Mouse (Mus musculus): ENCODE results near the gene Nrip3. TPM values are rescaled to one million over a fixed set of nuclear protein-coding genes. Genes with fewer than 3 reads are reported as not detected.

The Nrip3 gene
- polyA plus RNA-seq, 1 experiment from 2014 or later, result 0.30 TPM

DNA sequence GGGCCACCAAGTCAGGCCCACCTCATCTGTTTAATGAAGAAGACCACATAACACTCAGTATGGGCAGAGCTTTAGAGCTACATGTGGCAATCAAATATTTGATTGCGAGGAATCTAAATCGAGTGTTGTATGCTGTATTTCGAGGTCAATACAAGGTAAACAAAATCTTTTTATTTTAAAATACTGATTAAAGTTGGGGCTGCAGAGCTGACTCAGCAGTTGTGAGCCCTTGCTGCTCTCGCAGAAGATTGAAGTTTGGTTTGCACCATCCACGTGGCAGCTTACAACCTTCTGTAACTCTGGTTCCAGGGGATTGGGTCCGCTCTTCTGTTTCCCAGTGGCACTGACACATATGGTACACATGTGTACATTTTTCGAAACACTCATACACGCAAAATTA, 27.8 kb downstream of the Nrip3 start:
- Histone ChIP-seq H3K4me3 (ENCODE audit: low read depth, low read length) (no peak overlapping the region), H3K36me3 (ENCODE audit: control insufficient read depth, insufficient read depth, low read length) (no peaks in the 10 kb centered on the region), H3K4me1 (replicated peaks; ENCODE audit: control insufficient read depth, insufficient read depth, low read length) (peaks cover 5% of the 10 kb centered on the region), H3K27me3 (replicated peaks; ENCODE audit: control insufficient read depth, insufficient read depth, low read length) (no peaks in the 10 kb centered on the region), H3K9me3 (ENCODE audit: control insufficient read depth, low read length) (no peaks in the 10 kb centered on the region), H3K27ac (ENCODE audit: low read depth) (no peak overlapping the region), H3K9ac (ENCODE audit: low read length) (no peak overlapping the region), H3K4me2 (ENCODE audit: low read length) (no peak overlapping the region)
- ATAC-seq (replicated peaks; ENCODE audit: low FRiP score, low TSS enrichment, low read depth) (no peak), DNase-seq (ENCODE audit: low spot score) (no peak)
- 91% methylated on average over 8 of the region's 8 CpGs for WGBS

- Histone ChIP-seq H3K27me3 (replicated peaks; ENCODE audit: control insufficient read depth, insufficient read depth, low read length) (no peaks in the 10 kb centered on the region), H3K4me1 (replicated peaks; ENCODE audit: control insufficient read depth, insufficient read depth, low read length) (peaks cover 5% of the 10 kb centered on the region), H3K4me2 (ENCODE audit: low read length) (peak within 1 kb of the TSS; percentile 90), H3K27ac (ENCODE audit: low read depth) (peak within 1 kb of the TSS; percentile 78), H3K4me3 (ENCODE audit: low read depth, low read length) (peak within 1 kb of the TSS; percentile 85), H3K9me3 (ENCODE audit: control insufficient read depth, low read length) (no peaks in the 10 kb centered on the region), H3K9ac (ENCODE audit: low read length) (peak within 1 kb of the TSS; percentile 88), H3K36me3 (ENCODE audit: control insufficient read depth, insufficient read depth, low read length) (no peaks in the 10 kb centered on the region)
- under 1% methylated on average over 73 of the region's 74 CpGs for WGBS
- ATAC-seq (replicated peaks; ENCODE audit: low FRiP score, low TSS enrichment, low read depth) (peak; percentile 88), DNase-seq (ENCODE audit: low spot score) (peak; percentile 87)
Observed at GRCm38 (mm10) chr7:109752008-109752925, 29.6 kb downstream of the Nrip3 start, which contains the start of gene Tmem9b. Tmem9b (minus strand) TSS chr7:109752875.

DNA sequence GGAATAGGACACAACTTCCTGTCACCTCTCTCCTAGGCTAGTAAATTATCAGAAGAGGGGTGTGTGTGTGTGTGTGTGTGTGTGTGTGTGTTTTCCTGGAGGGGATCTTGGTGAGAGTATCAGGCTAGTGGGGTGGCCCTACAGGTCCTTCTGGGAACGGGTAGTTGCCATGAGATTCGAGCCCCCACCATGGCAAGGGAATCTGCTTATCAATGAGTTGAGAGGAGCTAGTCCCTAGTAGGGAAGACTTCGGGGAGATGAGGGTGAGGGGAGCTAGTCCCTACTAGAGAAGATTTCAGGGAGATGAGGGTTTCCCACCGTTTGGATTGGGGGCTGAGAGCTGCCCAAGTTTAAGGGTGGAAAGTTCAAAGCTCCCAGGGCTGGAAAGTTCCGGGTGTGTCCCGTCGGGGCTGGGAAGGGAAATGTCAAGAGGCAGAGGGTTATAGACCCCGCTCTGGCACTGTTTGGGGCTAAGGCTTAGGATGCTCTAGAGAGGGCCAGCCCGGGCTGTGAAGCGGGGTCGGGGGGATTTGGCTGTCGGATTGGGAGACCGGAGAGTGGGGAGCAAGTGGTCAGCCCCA, 30.3 kb downstream of the Nrip3 start:
- H3K9ac ChIP-seq (ENCODE audit: low read length), result peak overlapping the region; percentile 88
- H3K36me3 ChIP-seq (ENCODE audit: control insufficient read depth, insufficient read depth, low read length), result no peaks in the 10 kb centered on the region
- H3K9me3 ChIP-seq (ENCODE audit: control insufficient read depth, low read length), result no peaks in the 10 kb centered on the region
- H3K4me2 ChIP-seq (ENCODE audit: low read length), result peak overlapping the region; percentile 90
- DNase-seq (ENCODE audit: low spot score) (no peak), ATAC-seq (replicated peaks; ENCODE audit: low FRiP score, low TSS enrichment, low read depth) (no peak; the same call in none of the 2 replicates)
- peak overlapping the region; percentile 78 for H3K27ac ChIP-seq (ENCODE audit: low read depth)
- H3K4me1 ChIP-seq (replicated peaks; ENCODE audit: control insufficient read depth, insufficient read depth, low read length), result peaks cover 5% of the 10 kb centered on the region
- no peaks in the 10 kb centered on the region for H3K27me3 ChIP-seq (replicated peaks; ENCODE audit: control insufficient read depth, insufficient read depth, low read length)
- peak overlapping the region; percentile 85 for H3K4me3 ChIP-seq (ENCODE audit: low read depth, low read length)
- WGBS, result 2% methylated on average over 13 of the region's 13 CpGs

DNA sequence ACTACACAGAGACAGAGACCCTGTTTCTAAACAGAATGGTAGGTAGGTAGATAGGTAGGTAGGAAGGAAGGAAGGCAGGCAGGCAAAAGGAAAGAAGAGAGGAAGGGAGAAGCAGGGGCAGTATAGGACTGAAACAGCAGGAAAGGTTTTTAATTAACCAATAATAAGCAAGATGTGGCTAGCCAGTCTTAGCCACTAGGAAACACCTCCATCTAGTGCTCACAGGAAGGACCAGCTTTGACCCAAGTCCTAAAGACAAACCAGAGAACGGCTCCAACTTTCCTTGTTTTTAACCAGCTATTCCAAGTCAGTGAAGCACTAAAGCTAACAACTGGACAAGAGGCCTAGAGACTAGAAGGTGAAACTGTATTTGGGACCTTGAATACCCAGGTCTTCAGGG, 34.1 kb downstream of the Nrip3 start:
- Histone ChIP-seq H3K36me3 (ENCODE audit: control insufficient read depth, insufficient read depth, low read length) (peaks cover 21% of the 10 kb centered on the region), H3K4me3 (ENCODE audit: low read depth, low read length) (no peak overlapping the region), H3K9ac (ENCODE audit: low read length) (no peak overlapping the region), H3K4me1 (replicated peaks; ENCODE audit: control insufficient read depth, insufficient read depth, low read length) (peaks cover under 1% of the 10 kb centered on the region), H3K9me3 (ENCODE audit: control insufficient read depth, low read length) (no peaks in the 10 kb centered on the region), H3K27ac (ENCODE audit: low read depth) (no peak overlapping the region), H3K27me3 (replicated peaks; ENCODE audit: control insufficient read depth, insufficient read depth, low read length) (no peaks in the 10 kb centered on the region), H3K4me2 (ENCODE audit: low read length) (no peak overlapping the region)
- ATAC-seq (replicated peaks; ENCODE audit: low FRiP score, low TSS enrichment, low read depth), result no peak
- DNase-seq (ENCODE audit: low spot score), result no peak
- 50% methylated on average over 1 of the region's 1 CpGs for WGBS

DNA sequence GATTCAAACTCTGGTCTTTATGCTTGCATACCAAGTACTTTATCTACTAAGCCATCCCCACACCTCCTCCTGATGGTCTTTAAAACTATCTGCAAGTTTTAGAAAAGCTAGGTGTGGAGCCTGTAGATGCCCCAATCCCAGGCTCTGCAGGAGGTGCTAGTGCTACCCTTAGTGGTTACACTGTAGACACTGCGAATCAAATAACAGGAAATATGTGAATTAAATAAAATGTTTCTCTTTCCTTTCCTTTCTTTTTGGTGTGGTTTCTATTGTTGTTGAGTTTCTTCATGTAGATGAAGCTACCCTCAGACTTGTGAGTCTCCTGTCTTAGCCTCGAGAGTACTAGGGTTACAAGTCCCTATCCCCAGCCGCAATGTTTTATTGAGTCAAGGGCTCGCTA, 40.1 kb downstream of the Nrip3 start:
- Histone ChIP-seq H3K36me3 (ENCODE audit: control insufficient read depth, insufficient read depth, low read length) (peaks cover 32% of the 10 kb centered on the region), H3K4me3 (ENCODE audit: low read depth, low read length) (no peak overlapping the region), H3K4me1 (replicated peaks; ENCODE audit: control insufficient read depth, insufficient read depth, low read length) (peaks cover 3% of the 10 kb centered on the region; the same call in 1 of the 2 replicates), H3K27me3 (replicated peaks; ENCODE audit: control insufficient read depth, insufficient read depth, low read length) (no peaks in the 10 kb centered on the region), H3K9me3 (ENCODE audit: control insufficient read depth, low read length) (no peaks in the 10 kb centered on the region), H3K4me2 (ENCODE audit: low read length) (no peak overlapping the region), H3K27ac (ENCODE audit: low read depth) (no peak overlapping the region), H3K9ac (ENCODE audit: low read length) (no peak overlapping the region)
- 82% methylated on average over 4 of the region's 4 CpGs for WGBS
- DNase-seq (ENCODE audit: low spot score), result no peak
- no peak for ATAC-seq (replicated peaks; ENCODE audit: low FRiP score, low TSS enrichment, low read depth)

DNA sequence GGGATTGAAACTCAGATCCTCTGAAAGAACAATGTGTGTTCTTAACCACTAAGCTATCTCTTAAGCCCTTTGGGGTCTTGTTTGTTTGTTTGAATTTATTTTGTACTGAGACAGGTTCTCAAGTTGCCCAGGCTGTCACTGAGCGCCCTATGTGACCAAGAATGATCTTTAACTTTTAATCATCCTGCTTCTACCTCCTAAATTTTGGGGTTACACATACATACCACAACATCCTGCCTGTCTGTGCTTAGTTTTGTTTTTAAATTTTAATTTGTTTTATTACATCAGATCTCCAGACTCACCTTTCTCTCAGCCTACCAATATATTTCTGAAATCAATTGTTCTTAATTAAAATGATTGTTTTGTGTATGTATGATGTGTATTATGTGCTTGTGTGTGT, 40.8 kb downstream of the Nrip3 start:
- no peaks in the 10 kb centered on the region for H3K9me3 ChIP-seq (ENCODE audit: control insufficient read depth, low read length)
- H3K4me3 ChIP-seq (ENCODE audit: low read depth, low read length), result no peak overlapping the region
- 95% methylated on average over 1 of the region's 1 CpGs for WGBS
- H3K4me1 ChIP-seq (replicated peaks; ENCODE audit: control insufficient read depth, insufficient read depth, low read length), result peaks cover 3% of the 10 kb centered on the region; the same call in 1 of the 2 replicates
- DNase-seq (ENCODE audit: low spot score) (no peak), ATAC-seq (replicated peaks; ENCODE audit: low FRiP score, low TSS enrichment, low read depth) (no peak)
- H3K9ac ChIP-seq (ENCODE audit: low read length), result no peak overlapping the region
- no peaks in the 10 kb centered on the region for H3K27me3 ChIP-seq (replicated peaks; ENCODE audit: control insufficient read depth, insufficient read depth, low read length)
- no peak overlapping the region for H3K27ac ChIP-seq (ENCODE audit: low read depth)
- peaks cover 38% of the 10 kb centered on the region for H3K36me3 ChIP-seq (ENCODE audit: control insufficient read depth, insufficient read depth, low read length)
- H3K4me2 ChIP-seq (ENCODE audit: low read length), result no peak overlapping the region

DNA sequence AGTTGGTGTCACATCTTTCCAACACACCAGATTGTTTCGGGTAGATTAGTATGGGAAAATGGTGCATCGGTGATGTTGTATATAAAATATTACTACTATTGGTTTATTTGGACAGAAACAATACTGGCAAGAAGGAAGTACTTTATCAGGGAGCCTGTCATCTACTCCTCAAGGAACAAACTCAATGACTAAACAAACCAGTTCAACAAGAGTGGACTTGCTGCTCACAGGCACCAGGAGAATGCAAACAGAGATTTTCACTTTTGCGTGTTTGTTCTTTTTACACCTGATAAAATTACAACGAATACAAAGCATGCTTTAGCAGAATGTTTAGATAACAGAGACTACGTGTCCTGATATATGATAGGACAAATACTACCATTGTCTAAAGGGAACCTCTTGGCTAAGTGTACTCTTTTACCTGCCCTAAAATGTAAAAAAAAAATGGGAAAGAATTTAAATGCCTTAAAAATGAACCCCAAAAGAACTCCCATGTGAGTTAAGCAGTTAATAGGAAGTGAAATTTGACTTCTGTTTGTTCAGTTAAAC, 41.9 kb downstream of the Nrip3 start:
- Histone ChIP-seq H3K9ac (ENCODE audit: low read length) (no peak overlapping the region), H3K9me3 (ENCODE audit: control insufficient read depth, low read length) (no peaks in the 10 kb centered on the region), H3K36me3 (ENCODE audit: control insufficient read depth, insufficient read depth, low read length) (peaks cover 37% of the 10 kb centered on the region), H3K4me2 (ENCODE audit: low read length) (no peak overlapping the region), H3K27me3 (replicated peaks; ENCODE audit: control insufficient read depth, insufficient read depth, low read length) (no peaks in the 10 kb centered on the region), H3K4me3 (ENCODE audit: low read depth, low read length) (no peak overlapping the region), H3K27ac (ENCODE audit: low read depth) (no peak overlapping the region), H3K4me1 (replicated peaks; ENCODE audit: control insufficient read depth, insufficient read depth, low read length) (peaks cover 3% of the 10 kb centered on the region; the same call in 1 of the 2 replicates)
- 0 out of 2 replicates have a peak, but pooled peaks have one; percentile 50 for ATAC-seq (replicated peaks; ENCODE audit: low FRiP score, low TSS enrichment, low read depth)
- 47% methylated on average over 5 of the region's 5 CpGs for WGBS
- DNase-seq (ENCODE audit: low spot score), result no peak

- ATAC-seq (replicated peaks; ENCODE audit: low FRiP score, low TSS enrichment, low read depth) (no peak), DNase-seq (ENCODE audit: low spot score) (no peak)
- WGBS, result 76% methylated on average over 4 of the region's 4 CpGs
- no peak overlapping the region for H3K27ac ChIP-seq (ENCODE audit: low read depth)
- no peak overlapping the region for H3K9ac ChIP-seq (ENCODE audit: low read length)
- H3K27me3 ChIP-seq (replicated peaks; ENCODE audit: control insufficient read depth, insufficient read depth, low read length), result no peaks in the 10 kb centered on the region
- H3K36me3 ChIP-seq (ENCODE audit: control insufficient read depth, insufficient read depth, low read length), result peaks cover 15% of the 10 kb centered on the region
- 0 out of 2 replicates have a peak, but pooled peaks cover 5% of the 10 kb centered on the region for H3K4me1 ChIP-seq (replicated peaks; ENCODE audit: control insufficient read depth, insufficient read depth, low read length)
- no peak overlapping the region for H3K4me3 ChIP-seq (ENCODE audit: low read depth, low read length)
- H3K9me3 ChIP-seq (ENCODE audit: control insufficient read depth, low read length), result no peaks in the 10 kb centered on the region
- no peak overlapping the region for H3K4me2 ChIP-seq (ENCODE audit: low read length)
Observed at GRCm38 (mm10) chr7:109734806-109735205, 47.0 kb downstream of the Nrip3 start.

Measured in intestine, embryonic 14.5 days (tissue).